Mouse (Mus musculus): ENCODE measurements around the gene Mtch1. TPM values are rescaled to one million over a fixed set of nuclear protein-coding genes. Genes with fewer than 3 reads are reported as not detected.
"Not testable (repeated sequence)": the region's sequence is repeated elsewhere in the genome, so short reads cannot be mapped to it uniquely, and the experiment has no call there.

The Mtch1 gene
- total and polyA plus RNA-seq, 3 experiments: 66.1 to 143 (median 110) TPM

- H3K79me2 ChIP-seq (replicated peaks; ENCODE audit: control insufficient read depth, extremely low read depth, insufficient read depth, poor library complexity, severe bottlenecking); H3K9ac ChIP-seq (ENCODE audit: insufficient read depth, low read depth); H3K27me3 ChIP-seq (replicated peaks); H3K4me2 ChIP-seq (ENCODE audit: insufficient read depth, low read depth, poor library complexity, severe bottlenecking); H3K27ac ChIP-seq (ENCODE audit: insufficient read depth, low read depth); in situ Hi-C loops (cut with MboI; ENCODE audit: low pct_ligation_motif_present, low pct_unique_long_range_greater_than_20kb, low sequenced_read_pairs); H3K9me3 ChIP-seq (replicated peaks; ENCODE audit: low read length); H3K4me3 ChIP-seq (replicated peaks in 1 of 3; ENCODE audit: low read depth in 2 of 3, low read length in 2 of 3, poor library complexity in 1 of 3); H3K36me3 ChIP-seq (replicated peaks in 1 of 2; ENCODE audit: control insufficient read depth in 1 of 2, insufficient read depth in 1 of 2, low read length in 1 of 2); H3K4me1 ChIP-seq (ENCODE audit: control insufficient read depth in 1 of 2, insufficient read depth in 2 of 2); dilution Hi-C loops (cut with MboI; ENCODE audit: extremely low pct_ligation_motif_present, extremely low pct_unique_long_range_greater_than_20kb, low sequenced_read_pairs); DNase-seq (ENCODE audit: extremely low read depth): not testable (repeated sequence)
Measured at GRCm38 (mm10) chr17:29317380-29317779, 30.4 kb downstream of the Mtch1 start, which contains the start of gene Pi16. TSS of gene Pi16 (plus strand) at chr17:29317680.

- Histone ChIP-seq H3K9me3 (replicated peaks; ENCODE audit: low read length) (peaks cover 3% of the 10 kb centered on the region), H3K4me2 (ENCODE audit: insufficient read depth, low read depth, poor library complexity, severe bottlenecking) (no peak overlapping the region), H3K36me3 (replicated peaks in 1 of 2; ENCODE audit: control insufficient read depth in 1 of 2, insufficient read depth in 1 of 2, low read length in 1 of 2) (no peaks in the 10 kb centered on the region), H3K4me1 (ENCODE audit: control insufficient read depth in 1 of 2, insufficient read depth in 2 of 2) (peaks cover 2 to 6% of the 10 kb centered on the region in 2 experiments; a peak in 3 of 4 replicates), H3K27ac (ENCODE audit: insufficient read depth, low read depth) (no peak overlapping the region), H3K4me3 (replicated peaks in 1 of 3; ENCODE audit: low read depth in 2 of 3, low read length in 2 of 3, poor library complexity in 1 of 3) (no peak overlapping the region), H3K27me3 (replicated peaks) (peaks cover 9% of the 10 kb centered on the region), H3K9ac (ENCODE audit: insufficient read depth, low read depth) (no peak overlapping the region), H3K79me2 (replicated peaks; ENCODE audit: control insufficient read depth, extremely low read depth, insufficient read depth, poor library complexity, severe bottlenecking) (no peaks in the 10 kb centered on the region)
- DNase-seq (ENCODE audit: extremely low read depth): no peak
- TF ChIP-seq USF2 (conservative IDR thresholded peaks at IDR 0.05; ENCODE audit: low read depth, low read length) (no peak), ZC3H11A (IDR thresholded peaks at IDR 0.05; ENCODE audit: low read depth, low read length) (no peak), MEF2A (IDR thresholded peaks at IDR 0.05; ENCODE audit: borderline replicate concordance, low read depth, low read length) (no peak), ELF1 (IDR thresholded peaks at IDR 0.05; ENCODE audit: low read depth, low read length) (no peak), JUN (IDR thresholded peaks at IDR 0.05; ENCODE audit: insufficient read depth, low read depth, low read length) (no peak), SMC3 (IDR thresholded peaks at IDR 0.05; ENCODE audit: low read depth, low read length) (no peak)
- in situ Hi-C loops (cut with MboI; ENCODE audit: low pct_ligation_motif_present, low pct_unique_long_range_greater_than_20kb, low sequenced_read_pairs) (no loop called here), dilution Hi-C loops (cut with MboI; ENCODE audit: extremely low pct_ligation_motif_present, extremely low pct_unique_long_range_greater_than_20kb, low sequenced_read_pairs) (no loop called here)
Measured at GRCm38 (mm10) chr17:29316891-29317290, 30.8 kb downstream of the Mtch1 start.

GRCm38 (mm10) chr17:29315672-29316465, 31.9 kb downstream of the Mtch1 start:
- Histone ChIP-seq H3K9ac (ENCODE audit: insufficient read depth, low read depth) (no peak overlapping the region), H3K4me2 (ENCODE audit: insufficient read depth, low read depth, poor library complexity, severe bottlenecking) (no peak overlapping the region), H3K9me3 (replicated peaks; ENCODE audit: low read length) (peaks cover 3% of the 10 kb centered on the region), H3K79me2 (replicated peaks; ENCODE audit: control insufficient read depth, extremely low read depth, insufficient read depth, poor library complexity, severe bottlenecking) (no peaks in the 10 kb centered on the region), H3K27me3 (replicated peaks) (peaks cover 9% of the 10 kb centered on the region), H3K36me3 (replicated peaks in 1 of 2; ENCODE audit: control insufficient read depth in 1 of 2, insufficient read depth in 1 of 2, low read length in 1 of 2) (no peaks in the 10 kb centered on the region), H3K27ac (ENCODE audit: insufficient read depth, low read depth) (no peak overlapping the region), H3K4me3 (replicated peaks in 1 of 3; ENCODE audit: low read depth in 2 of 3, low read length in 2 of 3, poor library complexity in 1 of 3) (no peak overlapping the region), H3K4me1 (ENCODE audit: control insufficient read depth in 1 of 2, insufficient read depth in 2 of 2) (peaks cover 2 to 6% of the 10 kb centered on the region in 2 experiments; a peak in 3 of 4 replicates)
- TF ChIP-seq TBP (conservative IDR thresholded peaks at IDR 0.05; ENCODE audit: low read depth, low read length) (no peak), RAD21 (IDR thresholded peaks at IDR 0.05; ENCODE audit: low read depth, low read length) (no peak), MYC (IDR thresholded peaks at IDR 0.05; ENCODE audit: low read depth, low read length) (no peak), MAZ (IDR thresholded peaks at IDR 0.05; ENCODE audit: low read depth, low read length) (no peak), UBTF (IDR thresholded peaks at IDR 0.05; ENCODE audit: low read depth, low read length) (no peak), PAX5 (IDR thresholded peaks at IDR 0.05; ENCODE audit: low read length) (no peak), CTCF (conservative IDR thresholded peaks at IDR 0.05 in 1 of 2, IDR thresholded peaks at IDR 0.05 in 1 of 2; ENCODE audit: low read depth in 2 of 2, low read length in 2 of 2) (no peak), MAFK (IDR thresholded peaks at IDR 0.05; ENCODE audit: insufficient replicate concordance, low read length) (no peak), MAX (IDR thresholded peaks at IDR 0.05; ENCODE audit: low read length) (no peak), USF2 (conservative IDR thresholded peaks at IDR 0.05; ENCODE audit: low read depth, low read length) (no peak), SMC3 (IDR thresholded peaks at IDR 0.05; ENCODE audit: low read depth, low read length) (no peak), TCF12 (IDR thresholded peaks at IDR 0.05; ENCODE audit: low read depth, low read length) (no peak)
- no peak for DNase-seq (ENCODE audit: extremely low read depth)
- dilution Hi-C loops (cut with MboI; ENCODE audit: extremely low pct_ligation_motif_present, extremely low pct_unique_long_range_greater_than_20kb, low sequenced_read_pairs): no loop called here
- in situ Hi-C loops (cut with MboI; ENCODE audit: low pct_ligation_motif_present, low pct_unique_long_range_greater_than_20kb, low sequenced_read_pairs): no loop called here

Measured in CH12.LX (cell line).